In genomic region chr13:14302921-14303320, GRCm38 (mm10) we compare ENCODE assay signal across 17 mouse cellular contexts.
DNase-seq lines count a peak whose midpoint lies in the region; ATAC-seq and TF ChIP-seq lines count a peak whose summit lies in the region.
"Had no signal": no experiment of that assay in that cellular context is flagged by ENCODE, and none has a peak within 500 bp of the region (broad histone marks: within the 10 kb centered on the region; RNA-seq: fewer than 3 reads in every experiment).

No protein-coding gene starts in this region.

- no peak overlapping the region for H3K27ac ChIP-seq in layer of hippocampus, adult 2 months
- H3K27ac ChIP-seq in stomach, postnatal 0 days (replicated peaks): no peak overlapping the region
- H3K27ac ChIP-seq: embryonic facial prominence, embryonic 10.5 days; gastrocnemius, adult 2 months; hindbrain, embryonic 13.5 days had no signal

- no peaks in the 10 kb centered on the region for H3K36me3 ChIP-seq in stomach, postnatal 0 days (ENCODE audit: control insufficient read depth, insufficient read depth, low read length)
- H3K36me3 ChIP-seq: embryonic facial prominence, embryonic 10.5 days; heart, embryonic 12.5 days had no signal

- no peak overlapping the region for H3K9ac ChIP-seq in stomach, postnatal 0 days (ENCODE audit: low read length)
- H3K9ac ChIP-seq: heart, embryonic 12.5 days; hindbrain, embryonic 13.5 days had no signal

- TF ChIP-seq CTCF in layer of hippocampus, adult 2 months (conservative IDR thresholded peaks at IDR 0.05): 0 out of 2 replicates have a peak, but pooled peaks have one; percentile 15
- TF ChIP-seq CTCF in stomach, postnatal 0 days (IDR thresholded peaks at IDR 0.05; ENCODE audit: low read depth): 0 out of 2 replicates have a peak, but pooled peaks have one; percentile 21

- no peak overlapping the region for H3K4me3 ChIP-seq in layer of hippocampus, adult 2 months
- H3K4me3 ChIP-seq in stomach, postnatal 0 days (ENCODE audit: low read depth, low read length): no peak overlapping the region
- H3K4me3 ChIP-seq: embryonic facial prominence, embryonic 10.5 days; gastrocnemius, adult 2 months; heart, embryonic 12.5 days; hindbrain, embryonic 13.5 days had no signal

- no peaks in the 10 kb centered on the region for H3K9me3 ChIP-seq in stomach, postnatal 0 days (ENCODE audit: control insufficient read depth, low read length)
- H3K9me3 ChIP-seq: embryonic facial prominence, embryonic 10.5 days; heart, embryonic 12.5 days; hindbrain, embryonic 13.5 days had no signal

- DNase-seq in layer of hippocampus, adult 2 months (ENCODE audit: low spot score in 2 of 2): no peak
- DNase-seq in layer of hippocampus, postnatal 36 days: no peak
- DNase-seq in ES-CJ7 (ENCODE audit: low read depth, low spot score): peak; percentile 49
- DNase-seq in c-Kit-positive CD71-positive TER-119-positive erythroid progenitor cells, embryonic 14.5 days (ENCODE audit: low spot score): peak; percentile 8
- DNase-seq in stomach, postnatal 0 days (ENCODE audit: low spot score): no peak
- DNase-seq in ovary, postnatal 10 days (ENCODE audit: low spot score): no peak
- DNase-seq: adrenal gland, postnatal 25 days; cerebellum, adult 2 months; cerebellum, postnatal 36 days; gastrocnemius, adult 2 months; lung, adult 2 months; lung, postnatal 36 days; right cerebral cortex, adult 18-20 months had no signal

- ATAC-seq in stomach, postnatal 0 days (ENCODE audit: low FRiP score, low TSS enrichment): no peak
- ATAC-seq in activated CD4-positive, CD25-positive, alpha-beta regulatory T cell, adult 4 months: no peak

- no peak for TF ChIP-seq EP300 in stomach, postnatal 0 days (optimal IDR thresholded peaks at IDR 0.05)

- H3K4me2 ChIP-seq in stomach, postnatal 0 days (replicated peaks; ENCODE audit: low read depth): no peak overlapping the region
- H3K4me2 ChIP-seq: heart, embryonic 12.5 days; hindbrain, embryonic 13.5 days had no signal

- no peaks in the 10 kb centered on the region for H3K27me3 ChIP-seq in stomach, postnatal 0 days (ENCODE audit: control insufficient read depth, insufficient read depth, low read length)
- H3K27me3 ChIP-seq: heart, embryonic 12.5 days; hindbrain, embryonic 13.5 days had no signal

- WGBS in stomach, postnatal 0 days: 51% methylated on average over 2 of the region's 2 CpGs

- no peaks in the 10 kb centered on the region for H3K4me1 ChIP-seq in stomach, postnatal 0 days (replicated peaks; ENCODE audit: control insufficient read depth, insufficient read depth)
- H3K4me1 ChIP-seq: embryonic facial prominence, embryonic 10.5 days; heart, embryonic 12.5 days; hindbrain, embryonic 13.5 days had no signal

Comparison
In these comparisons a context has a peak if more than half of its experiments do, and no peak if none do; other contexts are left out.
1. DNase-seq: peak in ES-CJ7 (single experiment) and c-Kit-positive CD71-positive TER-119-positive erythroid progenitor cells, embryonic 14.5 days (single experiment); none in layer of hippocampus, adult 2 months (0 of 2), layer of hippocampus, postnatal 36 days (0 of 2), stomach, postnatal 0 days (single experiment) and ovary, postnatal 10 days (single experiment).